Mouse (Mus musculus) intestine, postnatal 0 days (tissue): ENCODE measurements around the gene Limk2. TPM values are rescaled to one million over a fixed set of nuclear protein-coding genes. Genes with fewer than 3 reads are reported as not detected.

Source experiments
- ATAC-seq: fragments of 200-750 bp; cut with Nextera tagmentation; 2 replicates; pipeline ENCODE4 v1.8.0; 2017; ENCODE audit warnings: mild to moderate bottlenecking, moderate TSS enrichment, moderate library complexity
- H3K27ac ChIP-seq: fragments of 300-500 bp; sonication (generic); 2 replicates; pipeline ENCODE4 v1.5.1; 2014; ENCODE audit warnings: mild to moderate bottlenecking, low read depth, low read length, moderate library complexity
- H3K27me3 ChIP-seq: fragments of 300-500 bp; sonication (generic); replicated peaks from 2 replicates; pipeline ENCODE4 v1.6.1; 2014; ENCODE audit warnings: low read length, mixed read lengths; ENCODE audit not compliant: control insufficient read depth, insufficient read depth
- H3K36me3 ChIP-seq: fragments of 300-500 bp; sonication (generic); 2 replicates; pipeline ENCODE4 v1.6.1; 2014; ENCODE audit warnings: mild to moderate bottlenecking, moderate library complexity; ENCODE audit not compliant: control insufficient read depth, insufficient read depth
- H3K4me1 ChIP-seq: fragments of 300-500 bp; sonication (generic); replicated peaks from 2 replicates; pipeline ENCODE4 v1.6.1; 2014; ENCODE audit warnings: antibody characterized with exemption, low read length, mixed read lengths; ENCODE audit not compliant: control insufficient read depth, insufficient read depth
- H3K4me2 ChIP-seq: fragments of 300-500 bp; sonication (generic); replicated peaks from 2 replicates; pipeline ENCODE4 v1.6.1; 2014; ENCODE audit warnings: low read depth, mild to moderate bottlenecking, moderate library complexity
- H3K4me3 ChIP-seq: fragments of 300-500 bp; sonication (generic); 2 replicates; pipeline ENCODE4 v1.5.1; 2014; ENCODE audit warnings: low read depth, low read length
- H3K9ac ChIP-seq: fragments of 300-500 bp; sonication (generic); 2 replicates; pipeline ENCODE4 v1.6.1; 2014; ENCODE audit warnings: mild to moderate bottlenecking, low read depth, low read length
- H3K9me3 ChIP-seq: fragments of 300-500 bp; sonication (generic); 2 replicates; pipeline ENCODE4 v1.6.1; 2016; ENCODE audit warnings: mixed run types; ENCODE audit not compliant: control insufficient read depth
- CTCF ChIP-seq: sonication (generic); IDR thresholded peaks from 2 replicates; pipeline ENCODE4 v1.5.1; 2016; ENCODE audit warnings: low read depth, mild to moderate bottlenecking, control low read depth, antibody characterized with exemption, moderate library complexity
- WGBS: fragments of 180-500 bp; shearing (Covaris S2); extraction: QIAGEN DNeasy Blood & Tissue Kit; methylation state at CpG from one replicate; pipeline ENCODE4 v1.1.7; 2014; 5-methylcytosine and 5-hydroxymethylcytosine counted together
- polyA plus RNA-seq: library from polyadenylated mRNA; unstranded; fragments of >200 nt; fragmentation: Nextera tagmentation; extraction: Ambion mirVana; gene quantifications from 2 replicates; pipeline ENCODE4 v1.2.1, GENCODE M21; 2015

The Limk2 gene
- polyA plus RNA-seq, 1 experiment from 2014 or later, result 68.4 TPM

GRCm38 (mm10) chr11:3392526-3392925 is 16.5 kb downstream of the Limk2 start:
- Histone ChIP-seq H3K9ac (no peak overlapping the region), H3K9me3 (no peaks in the 10 kb centered on the region), H3K27me3 (no peaks in the 10 kb centered on the region), H3K36me3 (peaks cover 9% of the 10 kb centered on the region; the same call in 1 of the 2 replicates), H3K4me3 (no peak overlapping the region), H3K27ac (no peak overlapping the region), H3K4me2 (0 out of 2 replicates have a peak overlapping the region, but pooled peaks have one; percentile 9), H3K4me1 (peaks cover 3% of the 10 kb centered on the region)
- ATAC-seq, result no peak
- 78% methylated on average over 8 of the region's 8 CpGs for WGBS
- no peak for TF ChIP-seq CTCF

GRCm38 (mm10) chr11:3390789-3391188 is 18.2 kb downstream of the Limk2 start:
- Histone ChIP-seq H3K4me3 (no peak overlapping the region), H3K9me3 (no peaks in the 10 kb centered on the region), H3K27ac (0 out of 2 replicates have a peak overlapping the region, but pooled peaks have one; percentile 5), H3K4me1 (no peaks in the 10 kb centered on the region; the same call in 1 of the 2 replicates), H3K27me3 (no peaks in the 10 kb centered on the region), H3K4me2 (no peak overlapping the region), H3K36me3 (peaks cover 9% of the 10 kb centered on the region; the same call in 1 of the 2 replicates), H3K9ac (no peak overlapping the region)
- no peak for TF ChIP-seq CTCF
- WGBS, result 48% methylated on average over 5 of the region's 5 CpGs
- ATAC-seq, result no peak

- no peak for ATAC-seq
- TF ChIP-seq CTCF, result no peak
- H3K4me2 ChIP-seq, result no peak overlapping the region
- peaks cover 9% of the 10 kb centered on the region; the same call in 1 of the 2 replicates for H3K36me3 ChIP-seq
- H3K9ac ChIP-seq, result no peak overlapping the region
- H3K9me3 ChIP-seq, result no peaks in the 10 kb centered on the region
- H3K4me1 ChIP-seq, result no peaks in the 10 kb centered on the region; the same call in 1 of the 2 replicates
- no peak overlapping the region for H3K27ac ChIP-seq
- WGBS, result 68% methylated on average over 5 of the region's 5 CpGs
- no peaks in the 10 kb centered on the region for H3K27me3 ChIP-seq
- H3K4me3 ChIP-seq, result no peak overlapping the region
These were observed 19.0 kb downstream of the Limk2 start for GRCm38 (mm10) chr11:3389996-3390395.

GRCm38 (mm10) chr11:3387482-3388196 is 21.4 kb downstream of the Limk2 start:
- Histone ChIP-seq H3K4me2 (no peak overlapping the region), H3K36me3 (peaks cover 19% of the 10 kb centered on the region), H3K4me1 (no peaks in the 10 kb centered on the region; the same call in 1 of the 2 replicates), H3K9me3 (no peaks in the 10 kb centered on the region), H3K9ac (no peak overlapping the region), H3K27ac (peak overlapping the region; percentile 54; the same call in 1 of the 2 replicates), H3K4me3 (no peak overlapping the region), H3K27me3 (no peaks in the 10 kb centered on the region)
- TF ChIP-seq CTCF, result peak; percentile 52
- ATAC-seq, result peak; percentile 79
- WGBS, result 42% methylated on average over 6 of the region's 6 CpGs

- WGBS, result 7% methylated on average over 4 of the region's 4 CpGs
- TF ChIP-seq CTCF, result peak; percentile 100
- Histone ChIP-seq H3K4me2 (no peak overlapping the region), H3K27me3 (no peaks in the 10 kb centered on the region), H3K36me3 (peaks cover 19% of the 10 kb centered on the region), H3K9me3 (no peaks in the 10 kb centered on the region), H3K4me1 (no peaks in the 10 kb centered on the region; the same call in 1 of the 2 replicates), H3K9ac (no peak overlapping the region), H3K27ac (no peak overlapping the region), H3K4me3 (no peak overlapping the region)
- ATAC-seq, result peak; percentile 88
These were observed 22.0 kb downstream of the Limk2 start for GRCm38 (mm10) chr11:3386941-3387368.

- H3K27ac ChIP-seq, result no peak overlapping the region
- no peak overlapping the region for H3K4me3 ChIP-seq
- peaks cover 18% of the 10 kb centered on the region for H3K36me3 ChIP-seq
- H3K9me3 ChIP-seq, result no peaks in the 10 kb centered on the region
- H3K4me2 ChIP-seq, result no peak overlapping the region
- H3K4me1 ChIP-seq, result no peaks in the 10 kb centered on the region
- H3K9ac ChIP-seq, result no peak overlapping the region
- peak; percentile 32; the same call in 1 of the 2 replicates for TF ChIP-seq CTCF
- 86% methylated on average over 5 of the region's 5 CpGs for WGBS
- H3K27me3 ChIP-seq, result no peaks in the 10 kb centered on the region
- ATAC-seq, result no peak
These were observed 26.1 kb downstream of the Limk2 start for GRCm38 (mm10) chr11:3382602-3383594.
